Mouse (Mus musculus): Measurements from ENCODE around the gene Tlcd2.

- TF ChIP-seq CTCF (IDR thresholded peaks at IDR 0.05; ENCODE audit: control insufficient read depth, insufficient read depth, low read length) (no peak), POLR2A (IDR thresholded peaks at IDR 0.05; ENCODE audit: borderline replicate concordance, control insufficient read depth, low read depth, low read length) (no peak)
Observed at GRCm38 (mm10) chr11:75452812-75453557, 8.5 kb upstream of the Tlcd2 start.
